Mouse (Mus musculus): ENCODE results near the gene Ccs. TPM values are rescaled to one million over a fixed set of nuclear protein-coding genes. Genes with fewer than 3 reads are reported as not detected.
"Not testable (repeated sequence)": the region's sequence is repeated elsewhere in the genome, so short reads cannot be mapped to it uniquely, and the experiment has no call there.

Ccs gene
- polyA plus RNA-seq, 1 experiment = 52.7 TPM

GRCm38 (mm10) chr19:4829156-4829555 is 10.0 kb downstream of the Ccs start:
- no peaks in the 10 kb centered on the region for H3K27me3 ChIP-seq (ENCODE audit: control insufficient read depth, insufficient read depth, low read length)
- 4% methylated on average over 7 of the region's 7 CpGs for WGBS
- no peak overlapping the region for H3K27ac ChIP-seq (ENCODE audit: insufficient read depth, low read length)
- no peak overlapping the region for H3K4me3 ChIP-seq (replicated peaks; ENCODE audit: insufficient read depth, low read depth, low read length)
- TF ChIP-seq POLR2A (IDR thresholded peaks at IDR 0.05; ENCODE audit: borderline replicate concordance, insufficient read depth, low read length) = no peak
- no peak for TF ChIP-seq CTCF (IDR thresholded peaks at IDR 0.05; ENCODE audit: borderline replicate concordance, insufficient read depth, low read depth, low read length)
- peak; percentile 86 for DNase-seq
- H3K4me1 ChIP-seq (ENCODE audit: control insufficient read depth, insufficient read depth, low read length) = peaks cover 6% of the 10 kb centered on the region

DNA sequence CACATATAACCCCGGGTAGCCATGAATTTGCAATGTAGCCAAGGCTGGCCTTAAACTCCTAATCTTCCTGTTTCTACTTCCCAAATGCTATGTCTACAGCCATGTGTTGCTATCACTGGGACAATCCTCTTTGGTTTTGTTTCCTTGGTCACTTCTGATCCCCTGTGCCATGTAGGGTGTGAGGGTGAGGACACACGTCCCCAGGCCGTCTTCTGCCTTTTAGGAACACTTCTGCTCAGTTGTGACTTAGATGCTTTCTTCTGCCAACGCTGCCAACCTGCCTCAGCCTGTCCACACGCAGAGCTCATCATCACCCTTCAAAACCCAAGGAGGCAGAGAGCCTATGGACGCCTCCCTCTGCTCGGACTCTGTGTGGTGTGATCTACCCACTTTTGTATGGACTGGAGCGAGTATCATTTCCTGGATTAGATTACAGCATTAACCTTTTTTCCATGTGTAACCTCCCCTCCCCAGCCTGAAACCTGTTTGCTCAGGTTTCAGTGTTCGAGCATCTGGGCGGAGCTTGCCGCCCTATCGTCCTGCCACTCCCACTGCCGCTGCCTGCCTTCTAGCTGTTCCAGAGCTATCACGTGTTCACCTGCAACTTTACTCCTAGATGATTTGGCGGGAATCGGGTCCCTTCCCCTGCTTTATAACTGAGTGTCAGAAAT is 10.6 kb downstream of the Ccs start:
- no peaks in the 10 kb centered on the region for H3K27me3 ChIP-seq (ENCODE audit: control insufficient read depth, insufficient read depth, low read length)
- H3K4me3 ChIP-seq (replicated peaks; ENCODE audit: insufficient read depth, low read depth, low read length) = no peak overlapping the region
- H3K27ac ChIP-seq (ENCODE audit: insufficient read depth, low read length) = no peak overlapping the region
- WGBS = 53% methylated on average over 16 of the region's 16 CpGs
- peaks cover 6% of the 10 kb centered on the region for H3K4me1 ChIP-seq (ENCODE audit: control insufficient read depth, insufficient read depth, low read length)
- TF ChIP-seq CTCF (IDR thresholded peaks at IDR 0.05; ENCODE audit: borderline replicate concordance, insufficient read depth, low read depth, low read length) = no peak
- TF ChIP-seq POLR2A (IDR thresholded peaks at IDR 0.05; ENCODE audit: borderline replicate concordance, insufficient read depth, low read length) = no peak
- DNase-seq = no peak

DNA sequence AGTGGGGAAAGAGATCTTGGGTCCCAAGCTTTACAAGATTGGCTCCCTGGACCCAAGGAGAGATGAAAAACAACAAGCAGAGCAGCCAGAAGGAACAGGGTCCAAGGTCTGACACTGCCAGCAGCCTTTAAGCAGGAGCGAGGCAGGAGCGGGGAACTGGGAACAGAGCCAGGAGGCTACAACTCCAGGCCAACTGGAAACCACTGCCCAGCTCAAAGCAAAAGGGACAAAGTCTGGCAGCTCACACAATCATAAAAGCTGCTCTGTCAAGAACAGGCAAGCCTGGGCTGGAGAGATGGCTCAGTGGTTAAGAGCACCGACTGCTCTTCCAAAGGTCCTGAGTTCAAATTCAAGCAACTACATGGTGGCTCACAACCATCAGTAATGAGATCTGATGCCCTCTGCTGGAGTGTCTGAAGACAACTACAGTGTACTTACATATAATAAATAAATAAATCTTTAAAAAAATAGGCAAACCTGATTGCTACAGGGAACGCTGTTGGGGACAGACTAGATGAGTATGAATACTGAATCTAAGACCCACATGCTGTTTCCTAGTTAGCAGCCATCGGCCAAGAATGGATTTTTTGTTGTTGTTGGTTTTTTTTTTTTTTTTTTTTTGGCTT is 18.3 kb downstream of the Ccs start:
- 13% methylated on average over 5 of the region's 5 CpGs for WGBS
- TF ChIP-seq POLR2A (IDR thresholded peaks at IDR 0.05; ENCODE audit: borderline replicate concordance, insufficient read depth, low read length) (no peak), CTCF (IDR thresholded peaks at IDR 0.05; ENCODE audit: borderline replicate concordance, insufficient read depth, low read depth, low read length) (no peak)
- Histone ChIP-seq H3K4me3 (replicated peaks; ENCODE audit: insufficient read depth, low read depth, low read length) (no peak overlapping the region), H3K4me1 (ENCODE audit: control insufficient read depth, insufficient read depth, low read length) (no peaks in the 10 kb centered on the region), H3K27ac (ENCODE audit: insufficient read depth, low read length) (no peak overlapping the region), H3K27me3 (ENCODE audit: control insufficient read depth, insufficient read depth, low read length) (no peaks in the 10 kb centered on the region)
- peak; percentile 51 to 67 for DNase-seq

GRCm38 (mm10) chr19:4817182-4817835 is 21.8 kb downstream of the Ccs start:
- Histone ChIP-seq H3K27ac (ENCODE audit: insufficient read depth, low read length) (no peak overlapping the region), H3K4me1 (ENCODE audit: control insufficient read depth, insufficient read depth, low read length) (no peaks in the 10 kb centered on the region), H3K4me3 (replicated peaks; ENCODE audit: insufficient read depth, low read depth, low read length) (no peak overlapping the region), H3K27me3 (ENCODE audit: control insufficient read depth, insufficient read depth, low read length) (no peaks in the 10 kb centered on the region)
- no peak for TF ChIP-seq CTCF (IDR thresholded peaks at IDR 0.05; ENCODE audit: borderline replicate concordance, insufficient read depth, low read depth, low read length)
- TF ChIP-seq POLR2A (IDR thresholded peaks at IDR 0.05; ENCODE audit: borderline replicate concordance, insufficient read depth, low read length) = no peak
- 78% methylated on average over 1 of the region's 1 CpGs for WGBS
- DNase-seq = no peak

- Histone ChIP-seq H3K27me3 (ENCODE audit: control insufficient read depth, insufficient read depth, low read length) (no peaks in the 10 kb centered on the region), H3K27ac (ENCODE audit: insufficient read depth, low read length) (no peak overlapping the region), H3K4me1 (ENCODE audit: control insufficient read depth, insufficient read depth, low read length) (peaks cover 3% of the 10 kb centered on the region; the same call in 1 of the 2 replicates), H3K4me3 (replicated peaks; ENCODE audit: insufficient read depth, low read depth, low read length) (no peak overlapping the region)
- TF ChIP-seq CTCF (IDR thresholded peaks at IDR 0.05; ENCODE audit: borderline replicate concordance, insufficient read depth, low read depth, low read length) (peak; percentile 28; the same call in 1 of the 2 replicates), POLR2A (IDR thresholded peaks at IDR 0.05; ENCODE audit: borderline replicate concordance, insufficient read depth, low read length) (no peak)
- 83% methylated on average over 6 of the region's 6 CpGs for WGBS
- peak; percentile 26 to 39 for DNase-seq
These were observed 26.1 kb downstream of the Ccs start for GRCm38 (mm10) chr19:4813015-4813414.

- peak overlapping the region; percentile 66; the same call in 1 of the 2 replicates for H3K27ac ChIP-seq (ENCODE audit: insufficient read depth, low read length)
- WGBS = 77% methylated on average over 8 of the region's 8 CpGs
- H3K27me3 ChIP-seq (ENCODE audit: control insufficient read depth, insufficient read depth, low read length); DNase-seq; H3K4me3 ChIP-seq (replicated peaks; ENCODE audit: insufficient read depth, low read depth, low read length); H3K4me1 ChIP-seq (ENCODE audit: control insufficient read depth, insufficient read depth, low read length): not testable (repeated sequence)
These were observed 26.7 kb downstream of the Ccs start for GRCm38 (mm10) chr19:4812334-4812949.

GRCm38 (mm10) chr19:4811909-4812242 is 27.3 kb downstream of the Ccs start:
- Histone ChIP-seq H3K4me3 (replicated peaks; ENCODE audit: insufficient read depth, low read depth, low read length) (peak overlapping the region; percentile 77), H3K27me3 (ENCODE audit: control insufficient read depth, insufficient read depth, low read length) (no peaks in the 10 kb centered on the region), H3K4me1 (ENCODE audit: control insufficient read depth, insufficient read depth, low read length) (peaks cover 3% of the 10 kb centered on the region; the same call in 1 of the 2 replicates), H3K27ac (ENCODE audit: insufficient read depth, low read length) (peak overlapping the region; percentile 66)
- 1% methylated on average over 12 of the region's 12 CpGs for WGBS
- TF ChIP-seq POLR2A (IDR thresholded peaks at IDR 0.05; ENCODE audit: borderline replicate concordance, insufficient read depth, low read length) = no peak
- no peak for TF ChIP-seq CTCF (IDR thresholded peaks at IDR 0.05; ENCODE audit: borderline replicate concordance, insufficient read depth, low read depth, low read length)
- no peak for DNase-seq

Measured in cerebellum, adult 2 months (tissue).